Mouse (Mus musculus) testis, adult 2 months (tissue): ENCODE results near the gene Krt20. TPM values are rescaled to one million over a fixed set of nuclear protein-coding genes. Genes with fewer than 3 reads are reported as not detected.

Source experiments
- H3K27ac ChIP-seq: fragments of 200-500 bp; 2 replicates; pipeline ENCODE4 v1.5.1; 2012; ENCODE audit warnings: low read depth, low read length; ENCODE audit not compliant: control insufficient read depth, insufficient read depth
- H3K27me3 ChIP-seq: fragments of 200-500 bp; 2 replicates; pipeline ENCODE4 v1.6.1; 2012; ENCODE audit warnings: mild to moderate bottlenecking, low read length, moderate library complexity; ENCODE audit not compliant: control insufficient read depth, insufficient read depth
- H3K36me3 ChIP-seq: fragments of 200-500 bp; 2 replicates; pipeline ENCODE4 v1.6.1; 2012; ENCODE audit warnings: mild to moderate bottlenecking, low read length; ENCODE audit not compliant: control insufficient read depth, insufficient read depth
- H3K4me1 ChIP-seq: fragments of 200-500 bp; 2 replicates; pipeline ENCODE4 v1.6.1; 2012; ENCODE audit warnings: low read length; ENCODE audit not compliant: control insufficient read depth, insufficient read depth
- H3K4me3 ChIP-seq: fragments of 200-500 bp; 2 replicates; pipeline ENCODE4 v1.5.1; 2012; ENCODE audit warnings: low read depth, mild to moderate bottlenecking, low read length, moderate library complexity, mixed read lengths; ENCODE audit not compliant: control insufficient read depth
- CTCF ChIP-seq: fragments of 200-500 bp; IDR thresholded peaks from 2 replicates; pipeline ENCODE4 v1.5.1; 2012; ENCODE audit warnings: low read depth, mild to moderate bottlenecking, inconsistent platforms, low read length, moderate library complexity; ENCODE audit not compliant: control insufficient read depth, insufficient read depth, insufficient replicate concordance
- POLR2A ChIP-seq: fragments of 200-500 bp; IDR thresholded peaks from 2 replicates; pipeline ENCODE4 v1.6.1; 2012; ENCODE audit warnings: low read depth, mild to moderate bottlenecking, inconsistent platforms, low read length, moderate library complexity; ENCODE audit not compliant: control insufficient read depth
- polyA plus RNA-seq: library from polyadenylated mRNA; depleted of rRNA; stranded (reverse); fragments of >200 nt; gene quantifications from 2 replicates; pipeline ENCODE4 v1.2.3, GENCODE M21; 2012

Gene Krt20
- polyA plus RNA-seq, 1 experiment, result 0.06 TPM

- no peak overlapping the region for H3K4me3 ChIP-seq
These were observed 1.3 kb downstream of the Krt20 start for GRCm38 (mm10) chr11:99436625-99437024.

DNA sequence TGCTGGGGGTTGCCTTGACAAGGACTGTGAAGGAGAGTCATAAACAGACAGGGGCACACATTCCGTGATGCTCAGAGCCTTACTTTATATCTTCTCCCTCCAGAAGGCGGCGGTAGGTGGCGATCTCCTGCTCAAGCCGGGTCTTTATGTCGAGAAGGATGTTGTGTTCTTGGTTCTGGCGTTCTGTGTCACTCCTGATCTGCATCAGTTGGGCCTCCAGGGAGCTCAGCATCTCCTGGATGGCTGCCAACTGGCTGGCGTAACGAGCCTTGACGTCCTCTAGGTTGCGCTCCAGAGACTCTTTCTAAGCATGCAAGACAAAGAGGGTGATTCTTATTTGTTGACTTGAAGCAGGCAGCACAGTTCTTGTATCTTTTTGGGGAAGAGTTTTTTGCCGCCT is 7.3 kb downstream of the Krt20 start:
- no peak overlapping the region for H3K27ac ChIP-seq
- no peaks in the 10 kb centered on the region for H3K27me3 ChIP-seq
- TF ChIP-seq POLR2A, result no peak
- TF ChIP-seq CTCF, result no peak
- H3K4me3 ChIP-seq, result no peak overlapping the region
- H3K36me3 ChIP-seq, result no peaks in the 10 kb centered on the region
- H3K4me1 ChIP-seq, result no peaks in the 10 kb centered on the region

More at GRCm38 (mm10) chr11:99436625-99437024, 1.3 kb downstream of the Krt20 start:
- Histone ChIP-seq H3K27me3 (no peaks in the 10 kb centered on the region), H3K27ac (no peak overlapping the region), H3K36me3 (no peaks in the 10 kb centered on the region), H3K4me1 (peaks cover 5% of the 10 kb centered on the region)
- no peak for TF ChIP-seq POLR2A
- no peak for TF ChIP-seq CTCF

DNA sequence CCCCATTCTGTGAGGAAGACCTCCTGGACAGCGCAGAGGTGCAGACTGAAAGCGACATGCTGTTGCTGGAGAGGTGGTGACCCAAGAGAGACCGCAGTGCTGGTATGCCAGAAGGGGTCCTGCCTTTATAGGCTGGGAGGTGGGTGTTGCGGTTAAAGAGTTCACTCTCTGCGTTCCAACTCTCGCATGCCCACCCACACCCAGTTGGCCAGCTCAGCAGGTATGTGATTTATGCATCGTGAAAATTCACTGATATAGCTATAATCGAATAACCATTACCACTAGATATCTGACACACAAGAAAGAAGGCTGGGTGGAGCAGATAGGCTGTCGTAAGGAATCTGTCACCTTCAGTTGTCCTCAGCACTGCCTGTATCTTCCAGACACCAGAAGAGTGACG is 15.8 kb downstream of the Krt20 start, which contains the start of gene Krt12:
Gene Krt12, minus strand, starts transcription at position 101 of the 400 bp plus-strand sequence.
- Histone ChIP-seq H3K4me1 (no peaks in the 10 kb centered on the region), H3K27ac (no peak within 1 kb of the TSS), H3K27me3 (no peaks in the 10 kb centered on the region), H3K36me3 (no peaks in the 10 kb centered on the region), H3K4me3 (no peak within 1 kb of the TSS)
- TF ChIP-seq POLR2A (no peak), CTCF (no peak)

GRCm38 (mm10) chr11:99420586-99420985 is 17.4 kb downstream of the Krt20 start:
- TF ChIP-seq POLR2A, result no peak
- no peak for TF ChIP-seq CTCF

DNA sequence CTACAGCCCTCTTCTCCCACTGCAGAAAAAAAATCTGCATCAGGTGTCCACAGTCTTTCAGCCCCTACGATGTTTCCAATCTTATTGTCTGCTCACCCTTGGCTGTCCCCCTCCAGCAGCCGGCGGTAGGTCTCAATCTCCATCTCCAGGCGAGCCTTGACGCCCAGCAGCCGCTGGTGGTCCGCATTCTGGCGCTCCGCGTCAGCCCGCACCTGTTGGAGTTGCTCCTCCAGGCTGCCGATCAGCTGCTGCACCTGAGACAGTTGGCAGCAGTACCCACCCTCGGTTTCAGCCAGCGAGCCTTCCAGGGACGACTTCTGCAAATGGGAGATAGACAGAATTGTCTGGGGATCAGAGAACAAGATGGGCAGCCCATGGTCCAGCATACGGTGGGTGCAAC is 20.1 kb downstream of the Krt20 start:
- H3K27ac ChIP-seq, result no peak overlapping the region
- H3K27me3 ChIP-seq, result no peaks in the 10 kb centered on the region
- no peaks in the 10 kb centered on the region for H3K4me1 ChIP-seq
- no peak overlapping the region for H3K4me3 ChIP-seq
- H3K36me3 ChIP-seq, result no peaks in the 10 kb centered on the region
- no peak for TF ChIP-seq POLR2A
- TF ChIP-seq CTCF, result no peak

More at GRCm38 (mm10) chr11:99420586-99420985, 17.4 kb downstream of the Krt20 start:
- Histone ChIP-seq H3K27ac (no peak overlapping the region), H3K27me3 (no peaks in the 10 kb centered on the region), H3K36me3 (no peaks in the 10 kb centered on the region), H3K4me1 (no peaks in the 10 kb centered on the region), H3K4me3 (no peak overlapping the region)

- TF ChIP-seq CTCF (no peak), POLR2A (no peak)
- no peak overlapping the region for H3K4me3 ChIP-seq
- H3K27me3 ChIP-seq, result no peaks in the 10 kb centered on the region
- no peaks in the 10 kb centered on the region for H3K36me3 ChIP-seq
- H3K27ac ChIP-seq, result no peak overlapping the region
- H3K4me1 ChIP-seq, result no peaks in the 10 kb centered on the region
These were observed 21.0 kb downstream of the Krt20 start for GRCm38 (mm10) chr11:99416902-99417301.

GRCm38 (mm10) chr11:99414463-99415147 is 23.3 kb downstream of the Krt20 start:
- Histone ChIP-seq H3K36me3 (no peaks in the 10 kb centered on the region), H3K27ac (no peak overlapping the region), H3K27me3 (no peaks in the 10 kb centered on the region), H3K4me3 (no peak overlapping the region), H3K4me1 (no peaks in the 10 kb centered on the region)
- TF ChIP-seq CTCF (no peak), POLR2A (no peak)
